Mouse (Mus musculus): ENCODE results near the gene Spon1. TPM values are rescaled to one million over a fixed set of nuclear protein-coding genes. Genes with fewer than 3 reads are reported as not detected.

The Spon1 gene
- polyA plus RNA-seq, 1 experiment = 1.8 TPM

DNA sequence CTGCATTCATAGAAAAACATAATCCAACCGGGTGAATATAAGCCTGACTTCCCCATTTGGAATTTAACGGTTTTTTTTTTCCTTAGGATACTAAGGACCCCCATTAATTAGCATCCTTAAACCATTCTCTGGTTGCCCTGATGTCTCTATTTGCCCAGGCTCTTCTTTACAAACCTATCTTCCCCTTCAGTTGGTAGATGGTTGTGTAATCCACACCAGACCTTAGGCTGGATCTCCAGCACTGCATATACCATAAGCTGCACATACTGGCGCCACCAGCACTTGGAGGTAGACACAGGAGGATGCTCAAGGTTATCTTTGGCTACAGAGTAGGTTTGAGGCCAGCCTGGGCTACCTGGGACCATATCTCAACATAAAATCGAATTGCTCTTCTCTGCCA lies 71.4 kb downstream of the Spon1 start:
- Histone ChIP-seq H3K36me3 (ENCODE audit: control insufficient read depth, insufficient read depth, low read length, poor library complexity, severe bottlenecking) (no peaks in the 10 kb centered on the region), H3K4me1 (ENCODE audit: control insufficient read depth, insufficient read depth, low read length) (peaks cover 1% of the 10 kb centered on the region), H3K4me3 (ENCODE audit: low read depth, low read length) (no peak overlapping the region), H3K27ac (ENCODE audit: insufficient read depth, low read length) (no peak overlapping the region), H3K9ac (ENCODE audit: low read depth, poor library complexity, severe bottlenecking) (no peak overlapping the region), H3K27me3 (ENCODE audit: control insufficient read depth, insufficient read depth, low read length, poor library complexity, severe bottlenecking) (no peaks in the 10 kb centered on the region), H3K9me3 (replicated peaks; ENCODE audit: control insufficient read depth, insufficient read depth, low read length, poor library complexity, severe bottlenecking) (no peaks in the 10 kb centered on the region)
- TF ChIP-seq EP300 (IDR thresholded peaks at IDR 0.05; ENCODE audit: insufficient read depth, low read depth, low read length) (no peak), POLR2A (IDR thresholded peaks at IDR 0.05; ENCODE audit: insufficient read depth, low read length) (no peak), CTCF (IDR thresholded peaks at IDR 0.05; ENCODE audit: low read depth, low read length) (no peak)

DNA sequence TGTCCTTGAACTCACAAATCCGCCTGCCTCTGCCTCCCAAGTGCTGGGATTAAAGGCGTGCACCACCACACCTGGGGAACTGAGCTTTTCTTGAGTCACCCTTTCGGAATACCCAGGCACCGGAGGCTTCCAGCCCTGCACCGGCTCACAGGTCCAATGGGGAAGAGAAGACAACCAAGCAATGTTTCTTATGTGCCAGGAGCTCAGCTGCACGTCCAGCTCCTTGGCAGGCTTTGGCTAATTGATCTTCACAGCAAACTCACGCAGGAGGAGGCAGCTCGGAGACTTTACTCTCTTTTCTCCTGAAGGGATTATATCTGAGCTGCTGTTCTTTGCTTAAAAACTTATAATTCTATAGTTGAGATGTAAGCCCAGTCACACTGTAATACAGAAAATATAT lies 73.6 kb downstream of the Spon1 start:
- Histone ChIP-seq H3K4me1 (ENCODE audit: control insufficient read depth, insufficient read depth, low read length) (peaks cover 1% of the 10 kb centered on the region), H3K36me3 (ENCODE audit: control insufficient read depth, insufficient read depth, low read length, poor library complexity, severe bottlenecking) (no peaks in the 10 kb centered on the region), H3K27me3 (ENCODE audit: control insufficient read depth, insufficient read depth, low read length, poor library complexity, severe bottlenecking) (no peaks in the 10 kb centered on the region), H3K9ac (ENCODE audit: low read depth, poor library complexity, severe bottlenecking) (no peak overlapping the region), H3K4me3 (ENCODE audit: low read depth, low read length) (no peak overlapping the region), H3K27ac (ENCODE audit: insufficient read depth, low read length) (no peak overlapping the region), H3K9me3 (replicated peaks; ENCODE audit: control insufficient read depth, insufficient read depth, low read length, poor library complexity, severe bottlenecking) (no peaks in the 10 kb centered on the region)
- TF ChIP-seq POLR2A (IDR thresholded peaks at IDR 0.05; ENCODE audit: insufficient read depth, low read length) = no peak
- TF ChIP-seq EP300 (IDR thresholded peaks at IDR 0.05; ENCODE audit: insufficient read depth, low read depth, low read length) = no peak
- no peak for TF ChIP-seq CTCF (IDR thresholded peaks at IDR 0.05; ENCODE audit: low read depth, low read length)

DNA sequence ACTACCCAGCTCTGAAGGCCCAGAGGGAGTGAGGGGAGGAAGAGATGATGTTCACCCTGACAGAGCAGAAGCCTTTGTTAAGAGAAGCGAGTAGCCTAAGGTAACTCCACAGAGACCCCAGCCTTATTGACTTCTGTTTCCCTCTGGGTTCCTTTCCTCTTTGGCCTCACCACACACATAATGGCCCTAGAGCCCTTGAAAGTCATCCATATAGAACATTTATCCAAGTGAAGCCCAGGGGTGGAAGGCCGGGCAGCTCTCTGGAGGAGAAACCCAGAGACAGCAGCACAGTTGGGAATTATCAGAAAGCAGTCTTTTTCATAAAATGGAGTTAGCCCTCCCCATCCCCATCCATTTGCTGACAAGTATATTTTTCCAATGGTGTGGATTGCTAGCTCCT lies 75.7 kb downstream of the Spon1 start:
- H3K9me3 ChIP-seq (replicated peaks; ENCODE audit: control insufficient read depth, insufficient read depth, low read length, poor library complexity, severe bottlenecking) = no peaks in the 10 kb centered on the region
- no peak overlapping the region for H3K9ac ChIP-seq (ENCODE audit: low read depth, poor library complexity, severe bottlenecking)
- H3K4me3 ChIP-seq (ENCODE audit: low read depth, low read length) = no peak overlapping the region
- H3K36me3 ChIP-seq (ENCODE audit: control insufficient read depth, insufficient read depth, low read length, poor library complexity, severe bottlenecking) = no peaks in the 10 kb centered on the region
- no peak overlapping the region for H3K27ac ChIP-seq (ENCODE audit: insufficient read depth, low read length)
- no peaks in the 10 kb centered on the region for H3K27me3 ChIP-seq (ENCODE audit: control insufficient read depth, insufficient read depth, low read length, poor library complexity, severe bottlenecking)
- peaks cover 1% of the 10 kb centered on the region for H3K4me1 ChIP-seq (ENCODE audit: control insufficient read depth, insufficient read depth, low read length)
- no peak for TF ChIP-seq CTCF (IDR thresholded peaks at IDR 0.05; ENCODE audit: low read depth, low read length)
- no peak for TF ChIP-seq POLR2A (IDR thresholded peaks at IDR 0.05; ENCODE audit: insufficient read depth, low read length)
- no peak for TF ChIP-seq EP300 (IDR thresholded peaks at IDR 0.05; ENCODE audit: insufficient read depth, low read depth, low read length)

DNA sequence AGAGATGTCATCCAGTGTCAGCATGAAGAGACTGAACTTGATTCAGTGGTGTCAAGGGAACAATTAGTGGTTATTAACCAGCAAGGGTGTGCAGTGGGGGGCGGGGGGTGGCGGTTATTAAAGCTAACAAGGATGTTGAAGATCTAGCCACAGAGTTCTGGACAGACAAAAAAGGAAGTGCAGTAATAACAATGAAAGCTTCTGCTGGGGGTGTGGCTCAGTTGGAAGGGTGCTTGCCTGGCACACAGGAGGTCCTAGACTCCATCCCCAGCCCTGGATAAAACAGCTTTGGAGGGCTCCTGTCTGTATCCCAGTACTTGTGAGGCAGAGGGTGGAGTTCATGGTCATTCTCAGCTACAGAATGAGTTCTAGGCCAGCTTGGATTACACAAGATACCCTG lies 77.4 kb downstream of the Spon1 start:
- H3K4me1 ChIP-seq (ENCODE audit: control insufficient read depth, insufficient read depth, low read length) = no peaks in the 10 kb centered on the region
- no peaks in the 10 kb centered on the region for H3K9me3 ChIP-seq (replicated peaks; ENCODE audit: control insufficient read depth, insufficient read depth, low read length, poor library complexity, severe bottlenecking)
- H3K27ac ChIP-seq (ENCODE audit: insufficient read depth, low read length) = no peak overlapping the region
- no peak overlapping the region for H3K4me3 ChIP-seq (ENCODE audit: low read depth, low read length)
- no peaks in the 10 kb centered on the region for H3K27me3 ChIP-seq (ENCODE audit: control insufficient read depth, insufficient read depth, low read length, poor library complexity, severe bottlenecking)
- H3K36me3 ChIP-seq (ENCODE audit: control insufficient read depth, insufficient read depth, low read length, poor library complexity, severe bottlenecking) = no peaks in the 10 kb centered on the region
- TF ChIP-seq EP300 (IDR thresholded peaks at IDR 0.05; ENCODE audit: insufficient read depth, low read depth, low read length) = no peak
- no peak for TF ChIP-seq CTCF (IDR thresholded peaks at IDR 0.05; ENCODE audit: low read depth, low read length)
- no peak for TF ChIP-seq POLR2A (IDR thresholded peaks at IDR 0.05; ENCODE audit: insufficient read depth, low read length)
- H3K9ac ChIP-seq (ENCODE audit: low read depth, poor library complexity, severe bottlenecking) = no peak overlapping the region

DNA sequence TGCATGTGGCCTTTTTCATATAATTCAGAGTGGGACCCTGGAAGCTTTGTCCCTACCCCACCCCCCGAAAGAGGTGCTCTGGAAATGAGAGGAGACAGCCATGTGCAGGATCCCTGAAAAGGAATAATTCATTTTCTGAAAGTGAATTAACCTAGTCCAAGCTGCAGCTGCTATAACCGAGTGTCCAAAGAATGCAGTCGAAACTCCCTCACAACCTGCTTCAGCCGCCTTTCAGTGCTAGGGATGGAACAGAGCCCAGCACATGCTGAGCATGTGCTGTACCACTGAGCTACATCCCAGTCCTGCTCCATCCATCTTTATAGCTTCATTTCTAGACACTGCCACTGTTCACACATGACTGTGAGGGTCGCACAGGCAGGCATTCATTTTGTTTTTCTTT lies 79.4 kb downstream of the Spon1 start:
- H3K4me1 ChIP-seq (ENCODE audit: control insufficient read depth, insufficient read depth, low read length) = no peaks in the 10 kb centered on the region
- no peaks in the 10 kb centered on the region for H3K9me3 ChIP-seq (replicated peaks; ENCODE audit: control insufficient read depth, insufficient read depth, low read length, poor library complexity, severe bottlenecking)
- H3K36me3 ChIP-seq (ENCODE audit: control insufficient read depth, insufficient read depth, low read length, poor library complexity, severe bottlenecking) = no peaks in the 10 kb centered on the region
- H3K9ac ChIP-seq (ENCODE audit: low read depth, poor library complexity, severe bottlenecking) = no peak overlapping the region
- no peak overlapping the region for H3K27ac ChIP-seq (ENCODE audit: insufficient read depth, low read length)
- H3K27me3 ChIP-seq (ENCODE audit: control insufficient read depth, insufficient read depth, low read length, poor library complexity, severe bottlenecking) = no peaks in the 10 kb centered on the region
- H3K4me3 ChIP-seq (ENCODE audit: low read depth, low read length) = no peak overlapping the region
- TF ChIP-seq EP300 (IDR thresholded peaks at IDR 0.05; ENCODE audit: insufficient read depth, low read depth, low read length) (no peak), POLR2A (IDR thresholded peaks at IDR 0.05; ENCODE audit: insufficient read depth, low read length) (no peak), CTCF (IDR thresholded peaks at IDR 0.05; ENCODE audit: low read depth, low read length) (no peak)

DNA sequence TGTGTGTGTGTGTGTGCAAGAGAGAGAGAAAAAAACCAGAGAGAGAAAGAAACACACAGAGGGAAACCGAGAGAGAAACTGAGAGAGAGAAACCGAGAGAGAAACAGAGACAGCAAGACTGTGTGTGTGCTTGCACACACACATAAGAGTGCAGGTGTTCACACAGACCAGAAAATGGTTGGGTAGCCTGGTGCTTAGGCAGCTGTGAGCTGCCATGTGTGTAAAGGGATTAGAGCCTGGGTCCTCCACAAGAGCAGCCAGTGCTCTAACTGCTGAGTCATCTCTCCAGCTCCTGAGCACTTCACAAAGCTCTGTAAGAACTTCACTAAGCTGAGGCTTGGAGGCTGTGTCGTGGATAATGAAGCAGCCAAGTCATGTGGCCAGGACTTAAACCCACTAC lies 80.8 kb downstream of the Spon1 start:
- no peaks in the 10 kb centered on the region for H3K36me3 ChIP-seq (ENCODE audit: control insufficient read depth, insufficient read depth, low read length, poor library complexity, severe bottlenecking)
- no peak overlapping the region for H3K9ac ChIP-seq (ENCODE audit: low read depth, poor library complexity, severe bottlenecking)
- H3K4me1 ChIP-seq (ENCODE audit: control insufficient read depth, insufficient read depth, low read length) = no peaks in the 10 kb centered on the region
- no peak for TF ChIP-seq POLR2A (IDR thresholded peaks at IDR 0.05; ENCODE audit: insufficient read depth, low read length)
- no peak for TF ChIP-seq CTCF (IDR thresholded peaks at IDR 0.05; ENCODE audit: low read depth, low read length)
- TF ChIP-seq EP300 (IDR thresholded peaks at IDR 0.05; ENCODE audit: insufficient read depth, low read depth, low read length) = no peak
- no peak overlapping the region for H3K4me3 ChIP-seq (ENCODE audit: low read depth, low read length)
- H3K27ac ChIP-seq (ENCODE audit: insufficient read depth, low read length) = no peak overlapping the region
- no peaks in the 10 kb centered on the region for H3K27me3 ChIP-seq (ENCODE audit: control insufficient read depth, insufficient read depth, low read length, poor library complexity, severe bottlenecking)
- H3K9me3 ChIP-seq (replicated peaks; ENCODE audit: control insufficient read depth, insufficient read depth, low read length, poor library complexity, severe bottlenecking) = no peaks in the 10 kb centered on the region

Measured in ES-Bruce4 (cell line).